Mouse (Mus musculus): ENCODE results near the gene Rsad2. TPM values are rescaled to one million over a fixed set of nuclear protein-coding genes. Genes with fewer than 3 reads are reported as not detected.

Rsad2 gene
- 6.8 TPM for polyA plus RNA-seq (2014; fragmentation: Illumina TruSeq; extraction: RNeasy Lipid Tissue Mini Kit (QIAGEN cat#74804))

DNA sequence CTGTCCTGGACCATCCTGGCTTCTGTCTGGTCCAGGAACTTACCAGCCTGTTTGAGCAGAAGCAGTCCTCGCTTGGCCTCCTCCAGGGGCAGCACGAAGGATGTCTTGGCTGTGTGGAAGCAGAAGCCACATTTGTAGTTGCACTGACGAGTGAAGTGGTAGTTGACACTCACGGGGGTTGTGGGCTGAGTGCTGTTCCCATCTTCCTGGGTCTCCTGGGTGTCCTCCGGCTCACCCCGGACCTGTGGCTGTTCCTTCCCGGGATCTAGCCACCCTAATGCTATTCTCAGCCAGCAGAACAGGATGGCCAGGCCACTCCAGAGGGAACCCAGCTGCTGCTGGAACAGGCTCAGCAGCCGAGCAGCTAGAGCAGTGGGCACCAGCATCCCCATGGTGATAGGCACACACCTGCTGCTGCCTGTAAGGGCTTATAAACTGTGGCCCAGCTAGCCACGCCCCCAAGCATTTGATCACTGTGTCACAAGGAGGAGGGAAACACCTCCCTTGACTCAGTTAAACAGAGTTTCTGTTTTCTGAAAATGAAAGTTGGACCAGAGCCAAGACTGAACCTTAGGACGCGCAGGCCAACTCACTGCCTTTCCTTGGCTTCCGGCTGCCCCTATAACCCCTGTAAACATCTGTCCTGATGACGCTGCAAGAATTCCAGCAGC, at the start of gene Rsad2:
Gene Rsad2, minus strand, starts transcription at position 425 of the 671 bp plus-strand sequence.

DNA sequence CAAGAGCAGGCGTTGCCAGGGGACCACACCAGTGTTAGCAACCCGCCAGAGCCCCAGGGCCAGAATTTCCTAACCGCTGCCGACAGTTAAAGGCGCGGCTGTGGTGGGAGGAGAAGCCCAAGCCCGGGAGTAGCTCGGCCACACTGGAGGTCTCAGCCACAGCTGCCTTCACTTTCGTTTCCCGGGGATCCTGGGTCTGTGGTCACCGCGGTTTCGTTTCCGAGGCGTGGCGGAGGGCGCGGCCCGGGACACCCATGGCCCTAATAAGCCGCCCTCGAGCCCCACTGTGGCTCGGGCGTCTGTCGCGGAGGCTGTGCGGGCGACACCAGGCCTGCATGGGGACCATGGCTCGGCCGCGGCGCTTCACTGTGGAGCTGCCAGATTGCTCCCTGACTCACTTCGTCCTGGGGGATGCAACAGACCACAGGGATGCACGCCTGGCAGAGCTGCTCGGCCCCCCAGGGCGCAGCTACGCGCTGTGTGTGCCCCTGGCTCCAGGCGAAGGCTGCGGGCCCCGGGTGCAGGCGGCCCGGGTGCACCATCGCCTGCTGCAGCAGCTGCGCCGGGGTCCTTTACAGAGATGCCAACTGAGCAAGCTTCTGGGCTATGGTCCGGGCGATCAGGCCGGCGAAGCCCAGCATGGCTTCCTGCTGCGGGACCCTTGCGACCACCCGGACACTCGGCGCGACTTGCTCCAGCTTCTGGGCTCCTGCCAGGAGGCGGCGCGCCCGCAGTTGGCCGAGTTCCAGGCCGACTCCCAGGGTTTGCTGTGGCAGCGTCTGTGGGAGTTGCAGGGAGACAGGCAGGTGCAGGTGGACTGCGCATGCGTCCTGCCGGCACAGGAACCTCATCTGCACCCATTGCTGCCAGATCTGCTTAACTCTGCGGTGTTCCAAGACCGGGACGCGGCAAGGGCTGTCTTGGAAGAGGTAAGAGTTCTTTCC, 13.1 kb upstream of the Rsad2 start, which contains the start of gene Cmpk2:
Gene Cmpk2, plus strand, starts transcription at position 107 of the 944 bp plus-strand sequence.

DNA sequence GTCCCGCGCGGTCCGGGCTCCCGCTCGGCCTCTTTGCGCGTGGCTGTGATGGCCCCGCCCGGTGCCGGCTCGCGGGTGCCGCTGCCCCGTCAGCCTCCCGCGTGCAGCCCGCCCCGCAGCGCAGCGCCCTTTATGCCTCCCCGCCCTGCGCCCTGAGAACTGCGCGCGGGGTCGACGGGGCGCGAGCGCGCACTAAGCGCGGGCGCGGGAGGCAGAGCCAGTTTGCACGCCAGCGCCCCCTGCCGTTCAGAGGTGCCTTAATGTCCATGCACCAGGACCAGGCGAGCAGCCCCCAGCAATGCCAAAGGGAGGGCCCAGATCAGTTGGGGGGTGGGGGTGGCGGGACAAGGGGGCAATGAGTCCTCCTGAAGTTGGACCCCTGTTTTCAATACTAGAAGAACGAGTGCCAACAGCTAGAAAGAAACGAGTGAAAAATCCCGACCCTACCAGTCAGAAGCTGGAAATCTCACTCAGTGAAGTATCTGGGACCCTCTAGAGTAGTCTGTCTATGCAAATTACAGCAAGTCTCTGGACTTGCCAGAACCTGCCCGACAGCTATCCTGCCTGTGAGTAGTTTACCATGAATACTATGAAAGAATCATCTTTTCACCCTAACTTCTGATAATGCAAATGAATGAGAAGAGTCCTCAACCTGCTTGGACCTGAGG, 41.0 kb downstream of the Rsad2 start, which contains the start of gene Rnf144a:
Gene Rnf144a, minus strand, starts transcription at position 151 of the 668 bp plus-strand sequence.

Other genes with a start within 250 kb of the Rsad2 start
- 86.4 TPM for gene Rnf144a, start 41.2 kb downstream of the Rsad2 start, polyA plus RNA-seq (2014; fragmentation: Illumina TruSeq; extraction: RNeasy Lipid Tissue Mini Kit (QIAGEN cat#74804))
- gene Cmpk2, start 12.8 kb upstream of the Rsad2 start, polyA plus RNA-seq (2014; fragmentation: Illumina TruSeq; extraction: RNeasy Lipid Tissue Mini Kit (QIAGEN cat#74804)): 16.8 TPM

Measured in ovary, adult 10 weeks (tissue).